Mouse (Mus musculus): ENCODE data around the gene Adgrl2. TPM values are rescaled to one million over a fixed set of nuclear protein-coding genes. Genes with fewer than 3 reads are reported as not detected.

Adgrl2 gene
- polyA plus RNA-seq, 1 experiment from 2014 or later = 38.9 TPM

DNA sequence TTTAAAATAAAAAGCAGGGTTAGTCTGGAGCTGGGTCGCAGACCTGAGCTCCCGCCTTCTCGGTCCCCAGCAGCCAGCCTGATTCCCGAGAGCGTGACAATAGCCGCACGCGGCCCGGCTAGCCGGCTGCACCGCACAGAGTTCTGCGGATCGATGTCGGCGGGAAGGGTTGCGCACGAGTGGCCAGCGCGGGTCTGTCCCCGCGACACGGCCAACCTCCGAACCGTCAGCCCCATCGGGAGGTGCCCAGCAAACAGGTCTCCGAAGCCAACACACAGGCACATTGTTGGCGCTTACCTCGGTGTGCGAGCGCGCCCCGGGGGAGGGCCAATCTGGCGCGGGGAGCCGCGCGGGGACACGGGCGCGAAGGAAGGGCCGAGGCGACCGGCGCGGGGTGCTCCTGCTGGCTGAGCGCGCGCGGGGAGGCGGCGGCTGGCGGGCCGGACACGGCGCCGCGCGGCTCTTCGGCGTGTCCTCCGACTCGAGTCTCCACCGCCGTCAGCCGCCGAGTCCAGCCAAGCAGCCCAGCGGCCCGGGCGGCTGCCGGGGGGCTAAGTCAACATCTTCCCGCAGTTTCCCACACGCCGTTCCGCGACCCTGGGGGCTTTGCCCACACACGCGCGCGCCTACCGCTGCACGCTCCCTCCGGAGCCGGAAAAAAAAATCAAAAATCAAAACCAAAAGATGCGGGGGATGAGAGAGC is 1.9 kb downstream of the Adgrl2 start:
- Histone ChIP-seq H3K4me1 (replicated peaks) (peaks cover 11% of the 10 kb centered on the region; the same call in 1 of the 2 replicates), H3K27ac (peak overlapping the region; percentile 100), H3K4me2 (replicated peaks) (peak overlapping the region; percentile 77), H3K4me3 (replicated peaks) (peak overlapping the region; percentile 79), H3K27me3 (replicated peaks) (no peaks in the 10 kb centered on the region), H3K36me3 (no peaks in the 10 kb centered on the region), H3K9ac (peak overlapping the region; percentile 83), H3K9me3 (no peaks in the 10 kb centered on the region)
- WGBS = under 1% methylated on average over 77 of the region's 84 CpGs
- no peak for ATAC-seq

DNA sequence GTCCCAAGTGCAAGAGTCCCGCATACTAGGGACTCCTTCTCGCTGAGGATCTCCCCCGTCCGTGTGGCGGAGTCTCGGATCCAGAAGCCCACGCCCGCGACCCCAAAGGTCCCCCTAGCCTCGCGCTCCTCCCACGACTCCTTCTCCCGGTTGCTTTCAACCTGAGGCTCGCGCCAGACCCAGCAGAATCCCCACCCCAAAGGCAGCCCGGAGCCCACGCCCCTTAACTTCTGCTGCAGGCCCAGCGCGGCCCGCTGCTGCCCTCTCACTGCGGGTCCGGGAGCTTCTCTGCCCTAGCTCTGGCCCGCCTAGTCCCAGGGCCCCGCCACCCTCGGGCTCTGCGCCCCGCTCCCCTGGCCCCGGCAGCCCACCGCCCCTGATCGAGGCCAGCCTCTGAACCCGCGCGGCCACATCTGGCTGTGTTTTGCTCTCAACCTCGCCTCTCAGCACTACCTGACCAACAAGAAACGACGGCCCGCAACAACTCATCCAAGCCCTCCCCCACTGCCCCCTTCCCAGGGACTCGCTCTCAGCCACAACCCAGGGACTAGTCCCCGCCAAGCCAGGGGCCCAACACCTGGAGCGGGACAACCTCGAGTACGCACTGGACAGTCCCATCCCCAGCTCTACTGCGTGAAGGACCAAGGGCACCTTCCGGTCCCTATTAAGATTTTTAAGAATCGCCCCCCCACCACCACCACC is 2.6 kb downstream of the Adgrl2 start:
- Histone ChIP-seq H3K9me3 (no peaks in the 10 kb centered on the region), H3K27me3 (replicated peaks) (no peaks in the 10 kb centered on the region), H3K27ac (peak overlapping the region; percentile 100), H3K9ac (peak overlapping the region; percentile 83), H3K4me3 (replicated peaks) (peak overlapping the region; percentile 79), H3K4me1 (replicated peaks) (peaks cover 11% of the 10 kb centered on the region; the same call in 1 of the 2 replicates), H3K4me2 (replicated peaks) (peak overlapping the region; percentile 77), H3K36me3 (no peaks in the 10 kb centered on the region)
- WGBS = under 1% methylated on average over 45 of the region's 45 CpGs
- ATAC-seq = peak; percentile 70

DNA sequence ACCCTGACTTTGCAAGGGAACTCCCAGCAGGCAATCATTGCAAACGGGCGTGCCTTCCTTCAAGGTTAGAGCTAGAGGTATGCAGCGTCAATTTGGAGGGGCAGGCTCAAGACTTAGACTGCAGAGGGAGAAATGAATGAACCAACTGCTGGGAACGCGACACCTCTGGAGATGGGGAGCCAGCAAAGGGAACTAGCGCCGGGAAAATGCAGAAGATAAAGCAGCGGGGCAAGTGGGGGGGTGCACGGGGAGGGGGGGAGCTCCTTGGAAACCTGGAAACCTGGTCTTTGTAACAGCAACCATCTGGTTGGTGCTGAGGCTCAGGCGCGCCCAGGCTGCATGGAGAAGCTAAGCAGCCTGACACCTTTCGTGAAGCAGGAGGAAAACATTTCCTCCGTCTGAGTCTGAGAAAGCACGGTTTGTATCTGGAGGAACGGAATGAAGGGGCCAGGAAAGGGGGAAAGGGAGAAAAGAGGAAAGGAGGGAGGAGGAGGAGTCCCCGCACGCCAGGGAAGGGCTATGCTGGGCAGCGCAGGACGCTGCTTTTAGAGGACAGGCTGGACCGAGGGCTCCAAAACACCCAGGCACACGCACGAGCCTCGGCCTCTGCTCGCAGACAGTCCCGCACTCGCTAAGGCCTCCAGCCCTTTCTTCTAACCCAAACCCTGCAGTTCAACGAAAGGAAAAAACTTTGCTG is 3.3 kb downstream of the Adgrl2 start:
- peak overlapping the region; percentile 77 for H3K4me2 ChIP-seq (replicated peaks)
- peak overlapping the region; percentile 83 for H3K9ac ChIP-seq
- H3K9me3 ChIP-seq = no peaks in the 10 kb centered on the region
- WGBS = under 1% methylated on average over 27 of the region's 27 CpGs
- peaks cover 11% of the 10 kb centered on the region for H3K4me1 ChIP-seq (replicated peaks)
- H3K4me3 ChIP-seq (replicated peaks) = peak overlapping the region; percentile 79
- no peaks in the 10 kb centered on the region for H3K36me3 ChIP-seq
- H3K27me3 ChIP-seq (replicated peaks) = no peaks in the 10 kb centered on the region
- peak overlapping the region; percentile 100 for H3K27ac ChIP-seq
- ATAC-seq = peak; percentile 9; the same call in 1 of the 2 replicates

- H3K4me1 ChIP-seq (replicated peaks) = peaks cover 11% of the 10 kb centered on the region
- no peaks in the 10 kb centered on the region for H3K36me3 ChIP-seq
- 12% methylated on average over 17 of the region's 17 CpGs for WGBS
- no peak for ATAC-seq
- H3K4me2 ChIP-seq (replicated peaks) = peak overlapping the region; percentile 77
- H3K9ac ChIP-seq = peak overlapping the region; percentile 83
- no peaks in the 10 kb centered on the region for H3K27me3 ChIP-seq (replicated peaks)
- H3K27ac ChIP-seq = peak overlapping the region; percentile 100
- H3K9me3 ChIP-seq = no peaks in the 10 kb centered on the region
- H3K4me3 ChIP-seq (replicated peaks) = peak overlapping the region; percentile 79
These were observed 4.0 kb downstream of the Adgrl2 start for GRCm38 (mm10) chr3:148986296-148986893.

GRCm38 (mm10) chr3:148984326-148984725 is 6.0 kb downstream of the Adgrl2 start:
- ATAC-seq = no peak
- H3K9me3 ChIP-seq = no peaks in the 10 kb centered on the region
- no peak overlapping the region for H3K27ac ChIP-seq
- whole genome bisulfite sequencing = 50% methylated on average over 6 of the region's 6 CpGs
- no peak overlapping the region for H3K4me3 ChIP-seq (replicated peaks)
- no peak overlapping the region for H3K4me2 ChIP-seq (replicated peaks)
- H3K27me3 ChIP-seq (replicated peaks) = no peaks in the 10 kb centered on the region
- no peaks in the 10 kb centered on the region for H3K36me3 ChIP-seq
- H3K4me1 ChIP-seq (replicated peaks) = peaks cover 14% of the 10 kb centered on the region
- H3K9ac ChIP-seq = no peak overlapping the region

DNA sequence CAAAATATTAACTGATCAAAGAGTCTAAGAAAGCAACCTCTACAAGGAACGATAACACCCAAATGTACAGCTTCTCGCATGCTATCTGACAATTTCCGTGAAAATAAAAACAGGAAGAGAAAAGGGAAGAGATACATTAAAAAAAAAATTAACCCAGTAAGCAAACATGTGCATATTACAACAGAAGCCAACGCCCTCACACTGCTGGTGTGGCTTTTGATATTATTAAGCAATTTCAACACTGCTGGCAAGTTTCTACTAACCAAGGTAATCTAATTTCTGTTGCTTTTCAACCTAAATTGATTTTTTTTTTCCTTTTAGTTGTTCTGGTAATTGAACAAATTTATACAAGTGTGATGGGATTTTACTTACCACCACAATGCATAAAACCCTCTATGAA is 8.0 kb downstream of the Adgrl2 start:
- Histone ChIP-seq H3K27ac (no peak overlapping the region), H3K4me3 (replicated peaks) (no peak overlapping the region), H3K9ac (no peak overlapping the region), H3K27me3 (replicated peaks) (no peaks in the 10 kb centered on the region), H3K36me3 (no peaks in the 10 kb centered on the region), H3K4me1 (replicated peaks) (peaks cover 16% of the 10 kb centered on the region), H3K4me2 (replicated peaks) (no peak overlapping the region), H3K9me3 (no peaks in the 10 kb centered on the region)
- no peak for ATAC-seq
- 69% methylated on average over 4 of the region's 4 CpGs for WGBS

DNA sequence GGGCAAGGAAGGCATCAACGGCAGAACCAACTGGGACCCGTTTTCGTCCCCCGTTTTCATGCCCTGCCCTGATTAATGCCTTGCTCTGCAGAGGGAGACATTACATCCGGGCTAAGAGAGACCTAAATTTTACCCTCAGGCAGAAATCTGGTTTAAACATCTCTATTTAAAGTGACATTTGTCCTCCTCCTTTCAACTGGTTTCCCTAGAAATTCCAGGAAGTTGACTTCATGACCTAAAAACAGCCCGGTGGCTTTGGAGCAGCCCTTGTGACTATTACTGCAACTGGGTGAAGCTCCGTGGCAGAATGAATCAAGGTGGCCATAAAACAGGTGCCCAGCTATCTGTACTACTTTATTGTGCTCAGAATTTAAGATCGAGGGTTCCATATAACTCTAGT is 8.6 kb downstream of the Adgrl2 start:
- WGBS = 52% methylated on average over 8 of the region's 8 CpGs
- no peak overlapping the region; the same call in 1 of the 2 replicates for H3K4me2 ChIP-seq (replicated peaks)
- peaks cover 21% of the 10 kb centered on the region for H3K4me1 ChIP-seq (replicated peaks)
- H3K9me3 ChIP-seq = no peaks in the 10 kb centered on the region
- H3K27ac ChIP-seq = no peak overlapping the region
- no peaks in the 10 kb centered on the region for H3K36me3 ChIP-seq
- no peak overlapping the region for H3K9ac ChIP-seq
- no peak for ATAC-seq
- H3K27me3 ChIP-seq (replicated peaks) = no peaks in the 10 kb centered on the region
- H3K4me3 ChIP-seq (replicated peaks) = no peak overlapping the region

DNA sequence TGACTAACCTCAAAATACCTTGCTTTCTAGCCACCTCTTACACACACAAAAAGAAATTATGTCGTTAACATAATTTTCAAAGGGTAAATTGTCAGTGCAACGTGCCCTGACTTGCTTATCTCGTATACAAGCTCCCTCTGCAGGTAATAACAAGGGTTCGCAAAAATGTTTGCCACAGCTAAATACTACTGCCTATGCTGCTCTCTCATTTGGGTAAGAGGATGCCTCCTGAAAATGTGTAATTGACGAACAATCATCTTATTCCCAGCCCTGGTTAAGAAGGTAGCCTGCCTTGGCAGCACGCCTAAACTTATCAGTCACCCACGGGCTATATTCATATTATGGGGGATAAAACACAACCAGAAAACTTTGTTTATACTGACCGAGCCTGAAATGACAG is 11.8 kb downstream of the Adgrl2 start:
- no peak for ATAC-seq
- Histone ChIP-seq H3K4me3 (replicated peaks) (no peak overlapping the region), H3K27ac (no peak overlapping the region), H3K36me3 (no peaks in the 10 kb centered on the region), H3K4me2 (replicated peaks) (no peak overlapping the region), H3K9ac (no peak overlapping the region), H3K27me3 (replicated peaks) (no peaks in the 10 kb centered on the region), H3K9me3 (no peaks in the 10 kb centered on the region), H3K4me1 (replicated peaks) (peaks cover 11% of the 10 kb centered on the region)
- 59% methylated on average over 8 of the region's 8 CpGs for WGBS

DNA sequence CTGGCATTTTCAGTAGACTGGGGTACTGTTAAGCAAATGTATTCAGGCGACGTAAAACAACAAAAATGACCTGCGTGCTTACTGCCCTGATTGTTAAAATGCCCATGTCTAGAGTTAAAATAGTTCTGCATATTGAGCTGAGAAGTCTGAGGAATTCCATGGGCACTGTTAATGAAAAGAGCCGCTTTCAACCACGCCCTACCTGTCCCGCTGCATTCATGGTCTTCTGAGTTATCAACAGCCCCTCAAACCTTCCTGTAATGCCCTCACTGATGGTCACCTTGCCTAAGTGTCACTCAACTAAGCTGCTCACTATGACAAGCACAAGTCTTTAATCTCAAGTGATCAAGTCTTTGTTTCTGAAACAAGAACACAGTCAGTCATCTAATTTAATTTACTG is 12.5 kb downstream of the Adgrl2 start:
- no peak overlapping the region for H3K4me2 ChIP-seq (replicated peaks)
- 88% methylated on average over 6 of the region's 6 CpGs for WGBS
- no peaks in the 10 kb centered on the region for H3K27me3 ChIP-seq (replicated peaks)
- no peak for ATAC-seq
- H3K9ac ChIP-seq = no peak overlapping the region
- no peak overlapping the region for H3K4me3 ChIP-seq (replicated peaks)
- H3K36me3 ChIP-seq = no peaks in the 10 kb centered on the region
- no peaks in the 10 kb centered on the region for H3K9me3 ChIP-seq
- H3K4me1 ChIP-seq (replicated peaks) = peaks cover 11% of the 10 kb centered on the region
- no peak overlapping the region for H3K27ac ChIP-seq

GRCm38 (mm10) chr3:148977124-148977529 is 13.2 kb downstream of the Adgrl2 start:
- Histone ChIP-seq H3K36me3 (no peaks in the 10 kb centered on the region), H3K27ac (no peak overlapping the region), H3K4me3 (replicated peaks) (no peak overlapping the region), H3K27me3 (replicated peaks) (no peaks in the 10 kb centered on the region), H3K4me1 (replicated peaks) (peaks cover 11% of the 10 kb centered on the region), H3K4me2 (replicated peaks) (peak overlapping the region; percentile 44), H3K9me3 (no peaks in the 10 kb centered on the region), H3K9ac (no peak overlapping the region)
- no peak for ATAC-seq
- 37% methylated on average over 16 of the region's 16 CpGs for WGBS

DNA sequence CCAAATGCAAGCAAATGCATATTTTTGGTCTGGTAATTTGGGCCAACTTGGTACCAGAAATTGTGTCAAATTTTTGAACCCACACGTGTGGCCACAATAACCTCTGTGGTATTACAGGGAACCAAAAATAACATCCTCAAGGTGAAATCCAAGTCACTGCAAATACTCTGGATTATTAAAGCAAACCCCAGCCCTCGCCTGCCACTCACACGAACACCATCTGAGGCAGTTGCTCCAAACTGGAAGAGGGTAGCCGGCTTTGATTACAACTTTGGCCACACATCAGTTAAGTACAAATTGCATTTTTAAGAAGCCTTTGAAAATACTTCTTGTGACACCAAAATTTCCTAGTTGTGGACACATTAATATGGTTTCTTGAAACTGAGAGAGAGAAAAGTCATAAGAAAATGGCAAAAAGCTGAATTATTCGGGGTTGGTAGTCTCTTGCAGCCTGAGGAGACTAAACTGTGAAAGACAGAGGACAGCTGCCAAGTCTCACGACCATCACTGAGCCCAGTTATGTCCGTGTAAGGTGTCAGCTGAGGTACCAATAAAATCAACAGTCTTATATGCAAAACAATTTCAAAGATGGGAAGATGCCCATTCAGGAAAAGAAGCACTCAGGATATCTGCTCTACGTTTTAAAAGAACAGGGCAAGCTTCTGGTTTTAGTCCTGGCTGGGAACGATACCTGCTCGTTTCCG is 18.3 kb downstream of the Adgrl2 start:
- H3K27me3 ChIP-seq (replicated peaks) = no peaks in the 10 kb centered on the region
- no peak for ATAC-seq
- WGBS = 77% methylated on average over 11 of the region's 11 CpGs

More for the DNA sequence above, 18.3 kb downstream of the Adgrl2 start:
- no peaks in the 10 kb centered on the region for H3K36me3 ChIP-seq
- no peak overlapping the region for H3K9ac ChIP-seq
- no peak overlapping the region for H3K4me2 ChIP-seq (replicated peaks)
- H3K4me3 ChIP-seq (replicated peaks) = no peak overlapping the region
- H3K4me1 ChIP-seq (replicated peaks) = peaks cover 2% of the 10 kb centered on the region
- H3K9me3 ChIP-seq = no peaks in the 10 kb centered on the region
- H3K27ac ChIP-seq = no peak overlapping the region

Measured in intestine, embryonic 15.5 days (tissue).